In the genomic region with DNA sequence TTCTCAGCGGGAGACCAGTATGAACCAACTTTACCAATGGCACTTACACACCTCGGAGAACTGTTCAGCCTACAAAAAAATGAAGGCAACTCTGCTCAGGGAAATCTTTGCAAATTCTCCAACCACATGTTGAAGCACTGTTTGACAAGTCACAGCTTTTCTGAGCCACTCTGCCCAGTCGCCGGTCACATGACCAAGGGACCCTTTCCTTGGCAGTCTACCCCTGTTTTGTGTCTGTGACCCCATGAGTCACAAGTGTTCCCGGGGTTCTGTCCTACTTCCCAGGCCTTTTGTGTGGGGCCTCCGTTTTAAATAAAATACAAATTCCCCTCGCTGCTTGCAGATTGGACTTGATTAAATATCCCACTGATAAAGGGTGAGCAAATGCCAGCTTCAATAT, we compare ENCODE assay signal across 21 mouse cellular contexts.
A peak's percentile ranks its signal among the peaks of the same experiment; 100 is the strongest.
DNase-seq lines count a peak whose midpoint lies in the region; ATAC-seq and TF ChIP-seq lines count a peak whose summit lies in the region.
"Had no signal": no experiment of that assay in that cellular context is flagged by ENCODE, and none has a peak within 500 bp of the region (broad histone marks: within the 10 kb centered on the region; RNA-seq: fewer than 3 reads in every experiment).

No protein-coding gene starts in this region.

- no peak overlapping the region for H3K27ac ChIP-seq in heart, embryonic 11.5 days (ENCODE audit: low read depth, low read length)
- H3K27ac ChIP-seq in heart, adult 2 months: no peak overlapping the region
- H3K27ac ChIP-seq in hindbrain, embryonic 12.5 days: no peak overlapping the region
- H3K27ac ChIP-seq: embryonic facial prominence, embryonic 15.5 days; forebrain, embryonic 12.5 days; heart, embryonic 15.5 days; hindbrain, embryonic 14.5 days; intestine, embryonic 15.5 days had no signal

- TF ChIP-seq CTCF in heart, adult 2 months (IDR thresholded peaks at IDR 0.05): no peak

- H3K36me3 ChIP-seq in heart, embryonic 11.5 days (ENCODE audit: control insufficient read depth, insufficient read depth, low read length): no peaks in the 10 kb centered on the region
- no peaks in the 10 kb centered on the region for H3K36me3 ChIP-seq in heart, adult 2 months (ENCODE audit: control insufficient read depth, insufficient read depth, low read length)
- H3K36me3 ChIP-seq in hindbrain, embryonic 12.5 days: no peaks in the 10 kb centered on the region
- H3K36me3 ChIP-seq: embryonic facial prominence, embryonic 15.5 days; forebrain, embryonic 12.5 days; heart, embryonic 15.5 days; intestine, embryonic 15.5 days had no signal

- no peaks in the 10 kb centered on the region for H3K4me1 ChIP-seq in heart, embryonic 11.5 days (ENCODE audit: control insufficient read depth, insufficient read depth, low read length)
- H3K4me1 ChIP-seq in heart, adult 2 months (ENCODE audit: control insufficient read depth, insufficient read depth, low read length): no peaks in the 10 kb centered on the region; the same call in 1 of the 2 replicates
- 0 out of 2 replicates have a peak, but pooled peaks cover 2% of the 10 kb centered on the region for H3K4me1 ChIP-seq in hindbrain, embryonic 12.5 days
- H3K4me1 ChIP-seq: embryonic facial prominence, embryonic 15.5 days; heart, embryonic 15.5 days; intestine, embryonic 15.5 days had no signal

- no peak for ATAC-seq in heart, embryonic 11.5 days (replicated peaks; ENCODE audit: insufficient number of reproducible peaks, low FRiP score, low TSS enrichment)
- no peak for ATAC-seq in hindbrain, embryonic 12.5 days (ENCODE audit: low FRiP score)
- no peak for ATAC-seq in erythroblast, adult 5-6 weeks (replicated peaks; ENCODE audit: low FRiP score, poor library complexity, severe bottlenecking)
- ATAC-seq: forebrain, postnatal 0 days; intestine, embryonic 15.5 days; Patski had no signal

- no peak overlapping the region for H3K4me2 ChIP-seq in heart, embryonic 11.5 days
- no peak overlapping the region for H3K4me2 ChIP-seq in hindbrain, embryonic 12.5 days (replicated peaks)
- H3K4me2 ChIP-seq: embryonic facial prominence, embryonic 15.5 days; forebrain, embryonic 12.5 days; heart, embryonic 15.5 days; hindbrain, embryonic 14.5 days; intestine, embryonic 15.5 days had no signal

- TF ChIP-seq POLR2A in heart, adult 2 months (IDR thresholded peaks at IDR 0.05; ENCODE audit: insufficient read depth, low read depth, low read length): no peak

- no peak overlapping the region for H3K9ac ChIP-seq in heart, embryonic 11.5 days (ENCODE audit: low read depth, low read length)
- H3K9ac ChIP-seq in heart, adult 2 months (ENCODE audit: low read depth, low read length): no peak overlapping the region
- no peak overlapping the region for H3K9ac ChIP-seq in hindbrain, embryonic 12.5 days
- H3K9ac ChIP-seq: embryonic facial prominence, embryonic 15.5 days; forebrain, embryonic 12.5 days; forebrain, postnatal 0 days; heart, embryonic 15.5 days; hindbrain, embryonic 14.5 days; intestine, embryonic 15.5 days had no signal

- no peaks in the 10 kb centered on the region for H3K79me2 ChIP-seq in heart, adult 2 months (replicated peaks; ENCODE audit: control insufficient read depth, insufficient read depth, low read length)

- H3K4me3 ChIP-seq in heart, embryonic 11.5 days (ENCODE audit: low read depth, low read length): no peak overlapping the region
- no peak overlapping the region for H3K4me3 ChIP-seq in heart, adult 2 months
- H3K4me3 ChIP-seq in hindbrain, embryonic 12.5 days: no peak overlapping the region
- H3K4me3 ChIP-seq: embryonic facial prominence, embryonic 15.5 days; forebrain, embryonic 12.5 days; heart, embryonic 15.5 days; intestine, embryonic 15.5 days had no signal

- no peak for TF ChIP-seq EP300 in heart, adult 2 months (IDR thresholded peaks at IDR 0.05; ENCODE audit: insufficient read depth, low read depth, low read length)

- intact Hi-C loops in heart, adult 2 months (cut with DNase I): no loop called here
- intact Hi-C loops in heart, postnatal 10 days (cut with DNase I): no loop called here

- H3K27me3 ChIP-seq in heart, embryonic 11.5 days (ENCODE audit: control insufficient read depth, insufficient read depth, low read length): 0 out of 2 replicates have a peak, but pooled peaks cover 3% of the 10 kb centered on the region
- H3K27me3 ChIP-seq in heart, adult 2 months (ENCODE audit: control insufficient read depth, insufficient read depth, low read length): no peaks in the 10 kb centered on the region
- no peaks in the 10 kb centered on the region for H3K27me3 ChIP-seq in hindbrain, embryonic 12.5 days
- H3K27me3 ChIP-seq: intestine, embryonic 15.5 days; Patski had no signal

- WGBS in heart, embryonic 11.5 days (ENCODE audit: insufficient replicate concordance): 64% methylated on average over 7 of the region's 7 CpGs
- 65% methylated on average over 7 of the region's 7 CpGs for whole genome bisulfite sequencing in heart, adult 2 months
- WGBS in hindbrain, embryonic 12.5 days: 59% methylated on average over 7 of the region's 7 CpGs

- DNase-seq in heart, adult 11 months: peak; percentile 94
- DNase-seq in heart, adult 2 months: peak; percentile 25 to 38
- DNase-seq in heart, postnatal 10 days: peak; percentile 23 to 32
- DNase-seq in cerebellum, postnatal 4 days (ENCODE audit: low spot score in 2 of 2): no peak
- DNase-seq: adrenal gland, adult 2 months; adrenal gland, postnatal 25 days; cerebellum, adult 2 months; cerebellum, postnatal 10 days; embryo, embryonic 11 days; forebrain, postnatal 0 days; gastrocnemius, postnatal 14 days; kidney, adult 2 months had no signal

- no peaks in the 10 kb centered on the region for H3K9me3 ChIP-seq in heart, embryonic 11.5 days (replicated peaks; ENCODE audit: control insufficient read depth, low read length)
- no peaks in the 10 kb centered on the region for H3K9me3 ChIP-seq in hindbrain, embryonic 12.5 days (replicated peaks)
- H3K9me3 ChIP-seq: embryonic facial prominence, embryonic 15.5 days; forebrain, embryonic 12.5 days; heart, embryonic 15.5 days; intestine, embryonic 15.5 days had no signal

Comparison
In these comparisons a context has a peak if more than half of its experiments do, and no peak if none do; other contexts are left out.
1. DNase-seq: peak in heart, adult 11 months (single experiment), heart, adult 2 months (2 of 2) and heart, postnatal 10 days (2 of 2); none in cerebellum, postnatal 4 days (0 of 2).